Mouse (Mus musculus) lung, postnatal 0 days (tissue): ENCODE data around the gene Wnt7a.

Experiments used
- CTCF ChIP-seq: IDR thresholded peaks from 2 replicates; pipeline ENCODE4 v1.5.1; 2016; ENCODE audit warnings: antibody characterized with exemption, mild to moderate bottlenecking
- EP300 ChIP-seq: IDR thresholded peaks from 2 replicates; pipeline ENCODE4 v1.6.1; 2016; ENCODE audit warnings: antibody characterized with exemption, mild to moderate bottlenecking, control low read depth

- TF ChIP-seq CTCF (no peak), EP300 (no peak)
These were observed 63.4 kb downstream of the Wnt7a start for GRCm38 (mm10) chr6:91347721-91348120.
